Mouse (Mus musculus) kidney, embryonic 16.5 days (tissue): ENCODE measurements at regions not wholly inside any gene's neighbourhood (a gene's known extent, or its start where the extent isn't known, plus 50 kb on each side); places are given as distances from the start of the nearest gene placed in this dataset.
A peak's percentile ranks its signal among the peaks of the same experiment; 100 is the strongest.

Experiments
- ATAC-seq: fragments of 200-750 bp; cut with Nextera tagmentation; 2 replicates; pipeline ENCODE4 v1.8.0; 2017; ENCODE audit warnings: moderate TSS enrichment; ENCODE audit not compliant: low FRiP score, low TSS enrichment
- H3K27ac ChIP-seq: fragments of 300-500 bp; sonication (generic); 2 replicates; pipeline ENCODE4 v1.5.1; 2014; ENCODE audit warnings: low read length
- H3K27me3 ChIP-seq: fragments of 300-500 bp; sonication (generic); 2 replicates; pipeline ENCODE4 v1.6.1; 2014; ENCODE audit warnings: low read length, control low read depth, mixed read lengths; ENCODE audit not compliant: insufficient read depth
- H3K36me3 ChIP-seq: fragments of 300-500 bp; sonication (generic); 2 replicates; pipeline ENCODE4 v1.6.1; 2014; ENCODE audit warnings: low read length, control low read depth, mixed read lengths; ENCODE audit not compliant: insufficient read depth
- H3K4me1 ChIP-seq: fragments of 300-500 bp; sonication (generic); 2 replicates; pipeline ENCODE4 v1.6.1; 2014; ENCODE audit warnings: low read length, control low read depth, mixed read lengths; ENCODE audit not compliant: insufficient read depth
- H3K4me2 ChIP-seq: fragments of 300-500 bp; sonication (generic); replicated peaks from 2 replicates; pipeline ENCODE4 v1.6.1; 2014; ENCODE audit warnings: low read depth, low read length
- H3K4me3 ChIP-seq: fragments of 300-500 bp; sonication (generic); 2 replicates; pipeline ENCODE4 v1.5.1; 2014; ENCODE audit warnings: mild to moderate bottlenecking, low read length
- H3K9ac ChIP-seq: fragments of 300-500 bp; sonication (generic); replicated peaks from 2 replicates; pipeline ENCODE4 v1.6.1; 2014; ENCODE audit warnings: low read length
- H3K9me3 ChIP-seq: fragments of 300-500 bp; sonication (generic); 2 replicates; pipeline ENCODE4 v1.6.1; 2016; ENCODE audit warnings: low read length, control low read depth
- WGBS: fragments of 180-500 bp; shearing (Covaris S2); extraction: QIAGEN DNeasy Blood & Tissue Kit; methylation state at CpG from one replicate; pipeline ENCODE4 v1.1.7; 2014; 5-methylcytosine and 5-hydroxymethylcytosine counted together

GRCm38 (mm10) chr12:92228585-92228984 is 379.6 kb upstream of the Sel1l start:
- 78% methylated on average over 4 of the region's 4 CpGs for WGBS
- H3K9ac ChIP-seq, result no peak overlapping the region
- no peaks in the 10 kb centered on the region for H3K9me3 ChIP-seq
- H3K27me3 ChIP-seq, result no peaks in the 10 kb centered on the region
- no peak for ATAC-seq
- no peaks in the 10 kb centered on the region for H3K4me1 ChIP-seq
- H3K4me2 ChIP-seq, result no peak overlapping the region
- H3K4me3 ChIP-seq, result no peak overlapping the region
- no peaks in the 10 kb centered on the region for H3K36me3 ChIP-seq
- H3K27ac ChIP-seq, result no peak overlapping the region

GRCm38 (mm10) chr12:92203351-92203750 is 354.4 kb upstream of the Sel1l start:
- WGBS, result 93% methylated on average over 4 of the region's 4 CpGs
- Histone ChIP-seq H3K4me3 (no peak overlapping the region), H3K4me1 (no peaks in the 10 kb centered on the region), H3K9me3 (no peaks in the 10 kb centered on the region), H3K36me3 (no peaks in the 10 kb centered on the region), H3K27me3 (no peaks in the 10 kb centered on the region), H3K4me2 (no peak overlapping the region), H3K27ac (no peak overlapping the region), H3K9ac (no peak overlapping the region)
- no peak for ATAC-seq

DNA sequence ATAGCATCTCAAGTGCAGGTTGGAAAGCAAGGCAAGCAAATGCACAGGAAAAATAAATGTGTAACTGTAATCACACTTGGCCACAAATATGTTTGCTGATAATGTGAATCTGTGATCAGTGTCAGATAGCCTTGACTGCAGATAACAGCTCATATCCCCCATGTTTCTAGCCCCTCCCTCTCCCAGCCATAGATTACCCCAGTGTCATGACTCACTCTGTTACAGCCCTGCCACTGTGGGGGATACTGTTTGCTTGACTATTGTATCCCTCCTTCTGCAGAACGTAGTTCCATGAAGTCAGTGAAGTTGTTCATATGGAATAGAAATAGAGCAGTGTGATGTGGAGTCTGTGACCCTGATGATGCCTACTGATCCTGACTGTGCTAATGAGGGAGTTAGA is 351.6 kb upstream of the Sel1l start:
- Histone ChIP-seq H3K27ac (no peak overlapping the region), H3K4me2 (no peak overlapping the region), H3K27me3 (no peaks in the 10 kb centered on the region), H3K4me1 (no peaks in the 10 kb centered on the region), H3K9ac (no peak overlapping the region), H3K36me3 (no peaks in the 10 kb centered on the region), H3K9me3 (no peaks in the 10 kb centered on the region), H3K4me3 (no peak overlapping the region)
- ATAC-seq, result no peak
- WGBS, result 44% methylated on average over 1 of the region's 1 CpGs

- Histone ChIP-seq H3K4me3 (no peak overlapping the region), H3K4me1 (no peaks in the 10 kb centered on the region), H3K9me3 (no peaks in the 10 kb centered on the region), H3K4me2 (no peak overlapping the region), H3K27me3 (no peaks in the 10 kb centered on the region), H3K36me3 (no peaks in the 10 kb centered on the region), H3K27ac (no peak overlapping the region), H3K9ac (no peak overlapping the region)
- WGBS, result 84% methylated on average over 5 of the region's 5 CpGs
- ATAC-seq, result no peak
Observed at GRCm38 (mm10) chr12:92198738-92199477, 350.0 kb upstream of the Sel1l start.

DNA sequence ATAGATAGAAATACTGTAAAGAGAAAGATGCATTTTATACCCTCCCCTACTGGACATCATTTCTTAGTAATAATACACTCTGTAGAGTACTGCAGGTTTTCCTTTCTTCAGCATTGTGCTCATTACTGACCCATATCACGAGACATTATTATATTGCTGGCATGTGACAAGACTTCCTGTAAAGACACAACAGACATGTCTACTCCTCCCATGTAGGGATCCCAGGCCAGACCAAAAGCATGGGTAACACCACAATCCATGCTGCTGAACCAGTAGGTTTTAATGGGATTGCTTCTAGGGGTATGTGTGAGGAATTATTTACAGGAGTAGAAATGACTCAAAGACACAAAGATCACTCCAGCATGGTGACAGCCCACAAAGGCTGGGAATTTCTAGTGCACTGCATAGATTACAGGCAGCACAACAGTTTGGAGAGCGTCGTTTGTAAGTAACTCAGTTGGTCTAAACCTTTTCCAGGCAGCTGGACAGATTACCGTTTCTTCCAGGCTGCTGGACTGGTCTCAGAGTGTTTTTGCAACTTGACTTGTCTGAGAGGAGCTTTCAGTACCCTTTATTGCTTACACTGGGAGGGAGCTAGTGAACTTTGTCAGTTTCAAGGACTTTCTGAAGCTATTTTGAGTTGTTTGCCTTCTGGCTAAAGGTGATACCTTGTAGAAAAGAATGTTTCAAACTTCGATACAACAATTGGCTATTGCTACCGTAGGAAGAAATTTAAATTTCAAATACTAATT is 345.2 kb upstream of the Sel1l start:
- 83% methylated on average over 6 of the region's 6 CpGs for WGBS
- H3K9ac ChIP-seq, result no peak overlapping the region
- ATAC-seq, result no peak

GRCm38 (mm10) chr12:92193199-92193933 is 344.4 kb upstream of the Sel1l start:
- Histone ChIP-seq H3K4me2 (no peak overlapping the region), H3K27ac (no peak overlapping the region), H3K36me3 (no peaks in the 10 kb centered on the region), H3K9me3 (no peaks in the 10 kb centered on the region), H3K9ac (no peak overlapping the region), H3K4me1 (no peaks in the 10 kb centered on the region), H3K27me3 (no peaks in the 10 kb centered on the region), H3K4me3 (no peak overlapping the region)
- ATAC-seq, result no peak
- WGBS, result 72% methylated on average over 8 of the region's 8 CpGs

More for the DNA sequence above, 345.2 kb upstream of the Sel1l start:
- Histone ChIP-seq H3K4me2 (no peak overlapping the region), H3K36me3 (no peaks in the 10 kb centered on the region), H3K4me3 (no peak overlapping the region), H3K9me3 (no peaks in the 10 kb centered on the region), H3K27me3 (no peaks in the 10 kb centered on the region), H3K4me1 (no peaks in the 10 kb centered on the region), H3K27ac (no peak overlapping the region)

DNA sequence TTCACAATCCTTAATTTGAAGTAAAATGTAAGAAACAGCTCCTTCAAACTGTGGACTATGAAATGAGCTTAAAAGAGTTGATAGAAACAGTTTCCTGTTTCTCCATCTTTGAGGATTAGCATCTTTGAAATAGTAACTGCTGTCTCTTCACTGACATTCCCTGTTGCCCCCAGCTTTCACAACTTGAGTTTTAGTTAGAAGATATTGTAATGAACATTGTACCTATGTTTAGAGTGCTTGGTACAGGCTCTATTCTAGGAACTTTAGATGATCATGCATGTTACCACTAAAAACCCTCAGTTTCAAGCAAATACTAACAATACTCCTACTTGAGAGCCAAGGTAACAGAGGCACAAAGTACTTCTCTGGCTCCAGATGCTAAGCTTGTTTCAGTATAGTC is 340.1 kb upstream of the Sel1l start:
- H3K27ac ChIP-seq, result no peak overlapping the region
- H3K27me3 ChIP-seq, result no peaks in the 10 kb centered on the region
- no peak overlapping the region for H3K9ac ChIP-seq
- ATAC-seq, result no peak
- H3K36me3 ChIP-seq, result no peaks in the 10 kb centered on the region
- H3K4me1 ChIP-seq, result no peaks in the 10 kb centered on the region
- H3K4me2 ChIP-seq, result no peak overlapping the region
- H3K9me3 ChIP-seq, result no peaks in the 10 kb centered on the region
- no peak overlapping the region for H3K4me3 ChIP-seq

DNA sequence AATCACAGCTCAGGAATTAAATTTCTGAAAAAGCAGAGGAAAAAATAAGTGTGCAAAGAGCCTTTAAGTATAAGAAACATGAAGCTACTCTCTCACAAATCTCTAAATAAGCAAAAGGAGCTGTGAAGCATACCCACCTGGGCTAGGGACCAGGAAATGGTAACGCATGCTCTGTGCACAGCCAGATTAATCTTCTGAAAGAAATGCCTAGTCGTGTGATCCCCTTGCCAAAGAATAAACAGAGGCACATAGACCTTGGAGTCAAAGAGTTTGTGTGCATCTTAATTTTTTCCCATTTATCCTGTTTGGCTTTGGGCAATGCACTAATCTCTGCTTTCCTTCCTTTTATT is 338.2 kb upstream of the Sel1l start:
- Histone ChIP-seq H3K9me3 (no peaks in the 10 kb centered on the region), H3K4me1 (no peaks in the 10 kb centered on the region), H3K4me3 (no peak overlapping the region), H3K27me3 (no peaks in the 10 kb centered on the region), H3K27ac (peak overlapping the region; percentile 47), H3K36me3 (no peaks in the 10 kb centered on the region), H3K9ac (no peak overlapping the region), H3K4me2 (no peak overlapping the region)
- peak; percentile 84 for ATAC-seq
- 30% methylated on average over 2 of the region's 2 CpGs for WGBS

DNA sequence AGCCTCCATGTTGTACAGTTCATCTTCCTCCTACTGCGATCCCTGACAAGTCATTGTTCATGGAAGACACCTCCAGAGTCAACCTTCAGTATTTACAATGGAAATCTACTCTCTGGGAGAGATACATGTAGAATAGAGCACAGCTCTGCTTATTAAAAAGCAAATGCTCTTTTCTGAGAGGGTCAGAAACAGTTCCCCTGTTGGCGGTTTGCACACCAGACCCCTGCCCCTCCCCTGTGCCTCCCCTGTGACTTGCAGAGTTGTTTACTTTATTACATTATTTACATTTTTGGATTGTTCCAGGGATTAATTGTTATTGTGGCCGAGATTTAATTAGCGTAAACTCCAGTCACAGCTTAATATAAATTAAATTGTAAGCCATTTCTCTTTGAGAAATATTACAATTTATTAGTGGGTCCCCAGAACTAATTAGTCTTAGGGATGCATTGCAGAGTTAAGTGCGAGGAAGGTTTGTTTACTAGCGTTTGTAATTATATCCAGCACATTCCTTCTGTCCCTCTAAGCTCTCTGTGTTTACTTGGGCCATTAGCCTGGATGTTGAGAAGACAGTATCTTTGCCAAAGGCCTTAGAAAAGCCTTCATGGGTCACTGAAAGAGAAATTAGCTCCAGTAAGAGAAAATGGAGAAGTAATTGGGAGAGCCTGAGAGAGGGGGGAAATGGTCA is 337.6 kb upstream of the Sel1l start:
- WGBS, result 37% methylated on average over 6 of the region's 6 CpGs
- H3K9ac ChIP-seq, result no peak overlapping the region

More for the DNA sequence above, 337.6 kb upstream of the Sel1l start:
- Histone ChIP-seq H3K36me3 (no peaks in the 10 kb centered on the region), H3K4me1 (no peaks in the 10 kb centered on the region), H3K4me3 (no peak overlapping the region), H3K9me3 (no peaks in the 10 kb centered on the region), H3K27ac (peak overlapping the region; percentile 55; the same call in 1 of the 2 replicates), H3K4me2 (no peak overlapping the region), H3K27me3 (no peaks in the 10 kb centered on the region)
- ATAC-seq, result peak; percentile 92
